Mouse (Mus musculus) neural tube, embryonic 14.5 days (tissue): ENCODE measurements around the gene Mpv17l. TPM values are rescaled to one million over a fixed set of nuclear protein-coding genes. Genes with fewer than 3 reads are reported as not detected.
"Not testable (repeated sequence)": the region's sequence is repeated elsewhere in the genome, so short reads cannot be mapped to it uniquely, and the experiment has no call there.

Experiments used
- ATAC-seq: fragments of 200-750 bp; cut with Nextera tagmentation; 2 replicates; pipeline ENCODE4 v1.8.0; 2017; ENCODE audit warnings: low read depth, mild to moderate bottlenecking, moderate TSS enrichment, moderate library complexity
- H3K27ac ChIP-seq: fragments of 300-500 bp; sonication (generic); 2 replicates; pipeline ENCODE4 v1.5.1; 2014; ENCODE audit warnings: low read depth, mild to moderate bottlenecking, control low read depth, low read length, moderate library complexity, mixed read lengths
- H3K27me3 ChIP-seq: fragments of 300-500 bp; sonication (generic); 2 replicates; pipeline ENCODE4 v1.6.1; 2014; ENCODE audit warnings: low read length; ENCODE audit not compliant: control insufficient read depth, insufficient read depth
- H3K36me3 ChIP-seq: fragments of 300-500 bp; sonication (generic); 2 replicates; pipeline ENCODE4 v1.6.1; 2014; ENCODE audit warnings: low read length, mixed read lengths; ENCODE audit not compliant: control insufficient read depth, insufficient read depth
- H3K4me1 ChIP-seq: fragments of 300-500 bp; sonication (generic); 2 replicates; pipeline ENCODE4 v1.6.1; 2014; ENCODE audit warnings: low read length; ENCODE audit not compliant: control insufficient read depth, insufficient read depth
- H3K4me2 ChIP-seq: fragments of 300-500 bp; sonication (generic); 2 replicates; pipeline ENCODE4 v1.6.1; 2014; ENCODE audit warnings: mild to moderate bottlenecking, low read depth, low read length, control low read depth
- H3K4me3 ChIP-seq: fragments of 300-500 bp; sonication (generic); 2 replicates; pipeline ENCODE4 v1.5.1; 2014; ENCODE audit warnings: low read depth, low read length, control low read depth, mixed read lengths
- H3K9ac ChIP-seq: fragments of 300-500 bp; sonication (generic); replicated peaks from 2 replicates; pipeline ENCODE4 v1.6.1; 2014; ENCODE audit warnings: low read depth, mild to moderate bottlenecking, control low read depth, low read length, mixed read lengths
- H3K9me3 ChIP-seq: fragments of 300-500 bp; sonication (generic); 2 replicates; pipeline ENCODE4 v1.6.1; 2016; ENCODE audit warnings: low read length; ENCODE audit not compliant: control insufficient read depth
- WGBS: fragments of 180-500 bp; shearing (Covaris S2); extraction: QIAGEN DNeasy Blood & Tissue Kit; methylation state at CpG from one replicate; pipeline ENCODE4 v1.1.7; 2014; 5-methylcytosine and 5-hydroxymethylcytosine counted together
- polyA plus RNA-seq: library from polyadenylated mRNA; unstranded; fragments of >200 nt; fragmentation: Nextera tagmentation; extraction: Ambion mirVana; gene quantifications from 2 replicates; pipeline ENCODE4 v1.2.1, GENCODE M21; 2014

The Mpv17l gene
- polyA plus RNA-seq, 1 experiment from 2014 or later, result 52.7 TPM

- no peak; the same call in 1 of the 2 replicates for ATAC-seq
- WGBS, result 92% methylated on average over 6 of the region's 6 CpGs
- Histone ChIP-seq H3K4me3 (no peak overlapping the region), H3K9me3 (no peaks in the 10 kb centered on the region), H3K36me3 (no peaks in the 10 kb centered on the region), H3K4me2 (no peak overlapping the region), H3K9ac (no peak overlapping the region), H3K4me1 (no peaks in the 10 kb centered on the region), H3K27me3 (no peaks in the 10 kb centered on the region), H3K27ac (no peak overlapping the region)
Observed at GRCm38 (mm10) chr16:13921063-13921462, 18.1 kb downstream of the Mpv17l start.

- H3K4me1 ChIP-seq, result no peaks in the 10 kb centered on the region
- WGBS, result 95% methylated on average over 7 of the region's 7 CpGs
- no peak overlapping the region for H3K4me2 ChIP-seq
- no peak overlapping the region for H3K27ac ChIP-seq
- no peaks in the 10 kb centered on the region for H3K9me3 ChIP-seq
- H3K9ac ChIP-seq, result no peak overlapping the region
- no peaks in the 10 kb centered on the region for H3K27me3 ChIP-seq
- no peaks in the 10 kb centered on the region for H3K36me3 ChIP-seq
- ATAC-seq, result no peak
- no peak overlapping the region for H3K4me3 ChIP-seq
Observed at GRCm38 (mm10) chr16:13921781-13922180, 18.8 kb downstream of the Mpv17l start.

- H3K27me3 ChIP-seq, H3K9me3 ChIP-seq, H3K4me2 ChIP-seq, H3K4me3 ChIP-seq, H3K9ac ChIP-seq, H3K36me3 ChIP-seq, ATAC-seq, H3K27ac ChIP-seq, H3K4me1 ChIP-seq: not testable (repeated sequence)
- 92% methylated on average over 3 of the region's 3 CpGs for WGBS
Observed at GRCm38 (mm10) chr16:13922499-13922898, 19.5 kb downstream of the Mpv17l start.

- H3K9ac ChIP-seq, H3K27me3 ChIP-seq, H3K4me2 ChIP-seq, ATAC-seq, H3K9me3 ChIP-seq, H3K36me3 ChIP-seq, H3K4me1 ChIP-seq, H3K4me3 ChIP-seq, H3K27ac ChIP-seq: not testable (repeated sequence)
- WGBS, result 95% methylated on average over 5 of the region's 5 CpGs
Observed at GRCm38 (mm10) chr16:13922966-13923365, 20.0 kb downstream of the Mpv17l start.

- Histone ChIP-seq H3K36me3 (no peaks in the 10 kb centered on the region), H3K4me1 (no peaks in the 10 kb centered on the region), H3K4me2 (no peak overlapping the region), H3K9ac (no peak overlapping the region), H3K27me3 (no peaks in the 10 kb centered on the region), H3K27ac (no peak overlapping the region), H3K9me3 (no peaks in the 10 kb centered on the region), H3K4me3 (no peak overlapping the region)
- 94% methylated on average over 4 of the region's 4 CpGs for WGBS
- no peak for ATAC-seq
Observed at GRCm38 (mm10) chr16:13927456-13928075, 24.6 kb downstream of the Mpv17l start.

- Histone ChIP-seq H3K27me3 (0 out of 2 replicates have a peak, but pooled peaks cover 3% of the 10 kb centered on the region), H3K4me2 (peak overlapping the region; percentile 97), H3K9me3 (no peaks in the 10 kb centered on the region), H3K27ac (0 out of 2 replicates have a peak overlapping the region, but pooled peaks have one; percentile 10), H3K36me3 (no peaks in the 10 kb centered on the region), H3K4me3 (peak overlapping the region; percentile 61), H3K4me1 (no peaks in the 10 kb centered on the region), H3K9ac (peak overlapping the region; percentile 74)
- 3% methylated on average over 28 of the region's 28 CpGs for WGBS
- ATAC-seq, result peak; percentile 100
Observed at GRCm38 (mm10) chr16:13940139-13940846, 37.3 kb downstream of the Mpv17l start.

GRCm38 (mm10) chr16:13940847-13941395 lies 38.0 kb downstream of the Mpv17l start:
- no peaks in the 10 kb centered on the region for H3K36me3 ChIP-seq
- 0 out of 2 replicates have a peak, but pooled peaks cover 3% of the 10 kb centered on the region for H3K27me3 ChIP-seq
- 0 out of 2 replicates have a peak overlapping the region, but pooled peaks have one; percentile 10 for H3K27ac ChIP-seq
- WGBS, result 4% methylated on average over 26 of the region's 34 CpGs
- H3K4me2 ChIP-seq, result peak overlapping the region; percentile 97
- no peaks in the 10 kb centered on the region for H3K9me3 ChIP-seq
- peak; percentile 88 for ATAC-seq
- H3K4me1 ChIP-seq, result no peaks in the 10 kb centered on the region
- H3K9ac ChIP-seq, result peak overlapping the region; percentile 74
- H3K4me3 ChIP-seq, result peak overlapping the region; percentile 61

- WGBS, result 63% methylated on average over 4 of the region's 4 CpGs
- Histone ChIP-seq H3K36me3 (no peaks in the 10 kb centered on the region), H3K9me3 (no peaks in the 10 kb centered on the region), H3K9ac (no peak overlapping the region), H3K4me3 (no peak overlapping the region), H3K27me3 (0 out of 2 replicates have a peak, but pooled peaks cover 3% of the 10 kb centered on the region), H3K4me2 (no peak overlapping the region), H3K27ac (no peak overlapping the region), H3K4me1 (no peaks in the 10 kb centered on the region)
- ATAC-seq, result no peak
Observed at GRCm38 (mm10) chr16:13944178-13944577, 41.2 kb downstream of the Mpv17l start.

GRCm38 (mm10) chr16:13944752-13945151 lies 41.8 kb downstream of the Mpv17l start:
- WGBS, result 88% methylated on average over 5 of the region's 5 CpGs
- 0 out of 2 replicates have a peak, but pooled peaks cover 3% of the 10 kb centered on the region for H3K27me3 ChIP-seq
- no peak overlapping the region for H3K4me3 ChIP-seq
- H3K4me2 ChIP-seq, result no peak overlapping the region
- H3K4me1 ChIP-seq, result no peaks in the 10 kb centered on the region
- H3K9ac ChIP-seq, result no peak overlapping the region
- H3K27ac ChIP-seq, result no peak overlapping the region
- H3K36me3 ChIP-seq, result no peaks in the 10 kb centered on the region
- ATAC-seq, result no peak
- no peaks in the 10 kb centered on the region for H3K9me3 ChIP-seq
